Mouse (Mus musculus): Measurements from ENCODE around the gene Rxra. TPM values are rescaled to one million over a fixed set of nuclear protein-coding genes. Genes with fewer than 3 reads are reported as not detected.

Rxra gene
- polyA plus RNA-seq, 1 experiment = 17.5 TPM

GRCm38 (mm10) chr2:27639631-27640334 is 36.5 kb upstream of the Rxra start:
- H3K4me1 ChIP-seq (ENCODE audit: control insufficient read depth, insufficient read depth, low read length) = no peaks in the 10 kb centered on the region
- TF ChIP-seq POLR2A (IDR thresholded peaks at IDR 0.05; ENCODE audit: borderline replicate concordance, insufficient read depth, low read length) (no peak), CTCF (IDR thresholded peaks at IDR 0.05; ENCODE audit: borderline replicate concordance, insufficient read depth, low read depth, low read length) (no peak)
- WGBS = 68% methylated on average over 5 of the region's 5 CpGs
- no peak overlapping the region for H3K27ac ChIP-seq (ENCODE audit: insufficient read depth, low read length)
- DNase-seq = no peak
- no peaks in the 10 kb centered on the region for H3K27me3 ChIP-seq (ENCODE audit: control insufficient read depth, insufficient read depth, low read length)
- H3K4me3 ChIP-seq (replicated peaks; ENCODE audit: insufficient read depth, low read depth, low read length) = no peak overlapping the region

DNA sequence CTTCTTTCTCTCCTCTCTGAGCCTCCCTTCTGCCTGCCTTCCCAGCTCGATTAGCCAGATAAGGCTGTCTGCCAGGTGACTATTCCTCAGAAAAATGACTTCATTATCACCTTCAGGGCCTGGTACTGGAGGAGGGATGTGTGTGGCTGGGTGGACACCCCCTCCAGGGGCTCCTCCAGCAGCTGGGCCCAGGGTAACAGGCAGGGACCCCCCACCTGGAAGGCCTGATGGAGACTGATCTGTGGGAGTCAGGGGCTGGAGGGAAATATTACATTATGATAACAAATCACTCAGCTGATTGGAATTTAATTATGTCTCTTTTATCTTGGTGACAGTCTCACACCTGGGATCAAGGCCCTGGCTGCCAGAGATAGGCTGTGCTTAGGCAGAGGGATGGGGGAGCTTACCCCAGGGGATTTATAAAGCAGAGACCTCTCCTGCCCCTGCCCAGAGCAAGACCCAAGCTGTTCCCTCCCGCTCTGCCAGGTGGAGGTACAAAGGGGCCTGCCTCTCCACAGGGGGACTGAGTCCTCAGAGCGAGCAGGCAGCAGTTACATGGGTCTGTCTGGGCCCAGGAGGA is 35.2 kb upstream of the Rxra start:
- WGBS = 66% methylated on average over 3 of the region's 3 CpGs
- Histone ChIP-seq H3K4me3 (replicated peaks; ENCODE audit: insufficient read depth, low read depth, low read length) (no peak overlapping the region), H3K27ac (ENCODE audit: insufficient read depth, low read length) (no peak overlapping the region), H3K4me1 (ENCODE audit: control insufficient read depth, insufficient read depth, low read length) (no peaks in the 10 kb centered on the region), H3K27me3 (ENCODE audit: control insufficient read depth, insufficient read depth, low read length) (no peaks in the 10 kb centered on the region)
- TF ChIP-seq CTCF (IDR thresholded peaks at IDR 0.05; ENCODE audit: borderline replicate concordance, insufficient read depth, low read depth, low read length) (no peak), POLR2A (IDR thresholded peaks at IDR 0.05; ENCODE audit: borderline replicate concordance, insufficient read depth, low read length) (no peak)
- no peak for DNase-seq

GRCm38 (mm10) chr2:27644547-27645120 is 31.6 kb upstream of the Rxra start:
- WGBS = 41% methylated on average over 5 of the region's 5 CpGs
- H3K4me1 ChIP-seq (ENCODE audit: control insufficient read depth, insufficient read depth, low read length) = no peaks in the 10 kb centered on the region
- DNase-seq = no peak
- H3K4me3 ChIP-seq (replicated peaks; ENCODE audit: insufficient read depth, low read depth, low read length) = no peak overlapping the region
- no peak overlapping the region for H3K27ac ChIP-seq (ENCODE audit: insufficient read depth, low read length)
- no peaks in the 10 kb centered on the region for H3K27me3 ChIP-seq (ENCODE audit: control insufficient read depth, insufficient read depth, low read length)
- no peak for TF ChIP-seq POLR2A (IDR thresholded peaks at IDR 0.05; ENCODE audit: borderline replicate concordance, insufficient read depth, low read length)
- no peak for TF ChIP-seq CTCF (IDR thresholded peaks at IDR 0.05; ENCODE audit: borderline replicate concordance, insufficient read depth, low read depth, low read length)

GRCm38 (mm10) chr2:27645471-27645870 is 30.8 kb upstream of the Rxra start:
- Histone ChIP-seq H3K27ac (ENCODE audit: insufficient read depth, low read length) (no peak overlapping the region), H3K4me3 (replicated peaks; ENCODE audit: insufficient read depth, low read depth, low read length) (no peak overlapping the region), H3K27me3 (ENCODE audit: control insufficient read depth, insufficient read depth, low read length) (no peaks in the 10 kb centered on the region), H3K4me1 (ENCODE audit: control insufficient read depth, insufficient read depth, low read length) (no peaks in the 10 kb centered on the region)
- DNase-seq = no peak
- TF ChIP-seq CTCF (IDR thresholded peaks at IDR 0.05; ENCODE audit: borderline replicate concordance, insufficient read depth, low read depth, low read length) (no peak), POLR2A (IDR thresholded peaks at IDR 0.05; ENCODE audit: borderline replicate concordance, insufficient read depth, low read length) (no peak)
- 50% methylated on average over 3 of the region's 3 CpGs for WGBS

GRCm38 (mm10) chr2:27649862-27650661 is 26.2 kb upstream of the Rxra start:
- Histone ChIP-seq H3K27me3 (ENCODE audit: control insufficient read depth, insufficient read depth, low read length) (no peaks in the 10 kb centered on the region), H3K4me1 (ENCODE audit: control insufficient read depth, insufficient read depth, low read length) (no peaks in the 10 kb centered on the region), H3K4me3 (replicated peaks; ENCODE audit: insufficient read depth, low read depth, low read length) (no peak overlapping the region), H3K27ac (ENCODE audit: insufficient read depth, low read length) (no peak overlapping the region)
- no peak for DNase-seq
- TF ChIP-seq CTCF (IDR thresholded peaks at IDR 0.05; ENCODE audit: borderline replicate concordance, insufficient read depth, low read depth, low read length) = no peak
- no peak for TF ChIP-seq POLR2A (IDR thresholded peaks at IDR 0.05; ENCODE audit: borderline replicate concordance, insufficient read depth, low read length)
- 64% methylated on average over 8 of the region's 8 CpGs for WGBS

- no peak for DNase-seq
- H3K4me1 ChIP-seq (ENCODE audit: control insufficient read depth, insufficient read depth, low read length) = no peaks in the 10 kb centered on the region
- H3K4me3 ChIP-seq (replicated peaks; ENCODE audit: insufficient read depth, low read depth, low read length) = no peak overlapping the region
- H3K27ac ChIP-seq (ENCODE audit: insufficient read depth, low read length) = no peak overlapping the region
- H3K27me3 ChIP-seq (ENCODE audit: control insufficient read depth, insufficient read depth, low read length) = no peaks in the 10 kb centered on the region
- no peak for TF ChIP-seq POLR2A (IDR thresholded peaks at IDR 0.05; ENCODE audit: borderline replicate concordance, insufficient read depth, low read length)
- no peak for TF ChIP-seq CTCF (IDR thresholded peaks at IDR 0.05; ENCODE audit: borderline replicate concordance, insufficient read depth, low read depth, low read length)
Measured at GRCm38 (mm10) chr2:27650991-27651390, 25.2 kb upstream of the Rxra start.

DNA sequence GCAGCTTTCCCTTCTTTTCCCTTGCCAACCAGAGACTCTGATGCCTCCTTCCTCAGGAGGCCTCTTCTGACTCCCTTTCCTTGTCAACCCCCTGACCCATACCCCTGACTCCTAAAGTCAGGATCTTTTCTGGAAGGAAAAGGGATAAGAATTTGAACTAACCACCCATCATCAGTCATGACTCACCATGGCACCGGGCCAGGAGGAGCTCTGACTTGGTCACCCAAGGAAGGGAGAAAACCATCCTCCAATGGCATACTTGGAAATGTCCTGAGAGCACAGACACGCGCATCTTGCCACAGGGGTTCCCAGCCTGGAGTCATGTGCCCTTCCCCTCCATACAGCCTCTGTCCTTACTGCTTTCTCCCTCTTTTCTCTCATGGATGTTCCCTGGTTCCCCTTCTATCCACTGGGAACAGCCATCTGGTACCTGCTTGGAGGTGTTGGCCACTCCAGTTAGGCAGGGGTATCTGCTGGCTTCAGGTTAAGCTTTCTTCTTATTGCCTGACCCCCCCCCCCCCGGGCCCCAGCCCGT is 22.7 kb upstream of the Rxra start:
- no peak for TF ChIP-seq CTCF (IDR thresholded peaks at IDR 0.05; ENCODE audit: borderline replicate concordance, insufficient read depth, low read depth, low read length)
- TF ChIP-seq POLR2A (IDR thresholded peaks at IDR 0.05; ENCODE audit: borderline replicate concordance, insufficient read depth, low read length) = no peak
- Histone ChIP-seq H3K4me1 (ENCODE audit: control insufficient read depth, insufficient read depth, low read length) (no peaks in the 10 kb centered on the region), H3K27me3 (ENCODE audit: control insufficient read depth, insufficient read depth, low read length) (no peaks in the 10 kb centered on the region), H3K4me3 (replicated peaks; ENCODE audit: insufficient read depth, low read depth, low read length) (no peak overlapping the region), H3K27ac (ENCODE audit: insufficient read depth, low read length) (no peak overlapping the region)
- WGBS = 69% methylated on average over 5 of the region's 5 CpGs
- DNase-seq = no peak

Measured in cerebellum, adult 2 months (tissue).